Mouse (Mus musculus): Measurements from ENCODE around the gene Fibp.

- no peak for TF ChIP-seq CTCF (IDR thresholded peaks at IDR 0.05)
- no peak for TF ChIP-seq EP300 (IDR thresholded peaks at IDR 0.05; ENCODE audit: insufficient read depth, low read depth, low read length)
- no peak for TF ChIP-seq POLR2A (IDR thresholded peaks at IDR 0.05; ENCODE audit: insufficient read depth, low read depth, low read length)
These were observed 30.0 kb upstream of the Fibp start for GRCm38 (mm10) chr19:5430408-5430807.

Measured in heart, adult 2 months (tissue).